Comparison of ENCODE assay signal across 8 mouse cellular contexts in genomic region chr13:93499167-93499972, GRCm38 (mm10). TPM values are rescaled to one million over a fixed set of nuclear protein-coding genes. Genes with fewer than 3 reads are reported as not detected.
DNase-seq lines count a peak whose midpoint lies in the region; ATAC-seq lines count a peak whose summit lies in the region.

Jmy (minus strand) TSS chr13:93499808.

- WGBS in heart, embryonic 14.5 days: under 1% methylated on average over 91 of the region's 105 CpGs
- WGBS in liver, embryonic 13.5 days (ENCODE audit: insufficient replicate concordance): under 1% methylated on average over 86 of the region's 105 CpGs
- under 1% methylated on average over 100 of the region's 105 CpGs for WGBS in stomach, embryonic 16.5 days

- peak within 1 kb of the TSS; percentile 93 for H3K9ac ChIP-seq in heart, embryonic 14.5 days (ENCODE audit: low read length)
- peak within 1 kb of the TSS; percentile 98 for H3K9ac ChIP-seq in liver, embryonic 13.5 days
- peak within 1 kb of the TSS; percentile 93 for H3K9ac ChIP-seq in stomach, embryonic 16.5 days (ENCODE audit: low read length)

- H3K4me2 ChIP-seq in heart, embryonic 14.5 days (ENCODE audit: low read length): peak within 1 kb of the TSS; percentile 80
- H3K4me2 ChIP-seq in liver, embryonic 13.5 days: peak within 1 kb of the TSS; percentile 89
- peak within 1 kb of the TSS; percentile 89 for H3K4me2 ChIP-seq in stomach, embryonic 16.5 days (ENCODE audit: low read depth, low read length)

- peak within 1 kb of the TSS; percentile 53 to 77 for H3K4me3 ChIP-seq in heart, embryonic 14.5 days (ENCODE audit: control insufficient read depth in 1 of 2, insufficient read depth in 1 of 2, low read depth in 1 of 2, low read length in 2 of 2)
- H3K4me3 ChIP-seq in liver, embryonic 13.5 days (replicated peaks): peak within 1 kb of the TSS; percentile 99
- H3K4me3 ChIP-seq in stomach, embryonic 16.5 days (replicated peaks; ENCODE audit: low read length): peak within 1 kb of the TSS; percentile 98

- peaks cover 0 to 12% of the 10 kb centered on the region in 2 experiments; a peak in 3 of 4 replicates for H3K4me1 ChIP-seq in heart, embryonic 14.5 days (ENCODE audit: control insufficient read depth in 2 of 2, insufficient read depth in 2 of 2, low read length in 2 of 2)
- peaks cover 30% of the 10 kb centered on the region for H3K4me1 ChIP-seq in liver, embryonic 13.5 days (replicated peaks)
- H3K4me1 ChIP-seq in stomach, embryonic 16.5 days (ENCODE audit: control insufficient read depth, insufficient read depth, low read length): peaks cover 13% of the 10 kb centered on the region

- peak; percentile 67 for ATAC-seq in erythroid progenitor cell, adult 5-6 weeks (replicated peaks; ENCODE audit: low FRiP score, poor library complexity, severe bottlenecking)
- peak; percentile 89 for ATAC-seq in heart, embryonic 14.5 days (ENCODE audit: insufficient number of reproducible peaks, insufficient read depth, low FRiP score, low read depth)
- ATAC-seq in liver, embryonic 13.5 days (ENCODE audit: low read depth): peak; percentile 87
- ATAC-seq in stomach, embryonic 16.5 days (ENCODE audit: insufficient read depth, low FRiP score): peak; percentile 93

- no peaks in the 10 kb centered on the region for H3K27me3 ChIP-seq in heart, embryonic 14.5 days (ENCODE audit: control insufficient read depth, insufficient read depth, low read length)
- H3K27me3 ChIP-seq in liver, embryonic 13.5 days: no peaks in the 10 kb centered on the region
- H3K27me3 ChIP-seq in stomach, embryonic 16.5 days (ENCODE audit: control insufficient read depth, insufficient read depth, low read length): no peaks in the 10 kb centered on the region

- H3K9me3 ChIP-seq in heart, embryonic 14.5 days (ENCODE audit: control insufficient read depth, low read length): no peaks in the 10 kb centered on the region
- no peaks in the 10 kb centered on the region for H3K9me3 ChIP-seq in liver, embryonic 13.5 days (replicated peaks)
- H3K9me3 ChIP-seq in stomach, embryonic 16.5 days (replicated peaks; ENCODE audit: control insufficient read depth, low read length): no peaks in the 10 kb centered on the region

- DNase-seq in CD4-positive helper T cell, adult 2 months (ENCODE audit: low read depth, low spot score): peak; percentile 93
- DNase-seq in brain, embryonic 18.5 days (ENCODE audit: low read depth, low spot score): peak; percentile 78
- peak; percentile 92 for DNase-seq in kidney, postnatal 14 days
- peak; percentile 79 for DNase-seq in liver, embryonic 13.5 days
- peak; percentile 88 for DNase-seq in neural tube, embryonic 10.5 days (ENCODE audit: extremely low spot score, low spot score)

- H3K27ac ChIP-seq in heart, embryonic 14.5 days (replicated peaks in 1 of 2; ENCODE audit: control insufficient read depth in 1 of 2, insufficient read depth in 1 of 2, low read depth in 2 of 2, low read length in 2 of 2): peak within 1 kb of the TSS; percentile 77 to 98
- H3K27ac ChIP-seq in liver, embryonic 13.5 days: peak within 1 kb of the TSS; percentile 92
- peak within 1 kb of the TSS; percentile 96 for H3K27ac ChIP-seq in stomach, embryonic 16.5 days (ENCODE audit: low read length)

- H3K36me3 ChIP-seq in heart, embryonic 14.5 days (ENCODE audit: control insufficient read depth, insufficient read depth, low read length): no peaks in the 10 kb centered on the region
- peaks cover 3% of the 10 kb centered on the region; the same call in 1 of the 2 replicates for H3K36me3 ChIP-seq in liver, embryonic 13.5 days
- H3K36me3 ChIP-seq in stomach, embryonic 16.5 days (ENCODE audit: control insufficient read depth, insufficient read depth, low read length): no peaks in the 10 kb centered on the region

RNA-seq across cellular contexts. Expression of gene Jmy, which starts in this region (rescaled TPM):
- 21.6 and 23.1 TPM in 2 replicates for total RNA-seq in erythroid progenitor cell, adult 5-6 weeks (2015; ENCODE audit: low replicate concordance)
- 19.5 and 33.4 TPM in 2 replicates for total RNA-seq in erythroid progenitor cell, adult 5-6 weeks (2017; ENCODE audit: low replicate concordance)
- 10.4 and 10.6 TPM in 2 replicates for polyA plus RNA-seq in heart, embryonic 14.5 days (2014; fragmentation: Nextera tagmentation; extraction: Ambion mirVana)
- 2.3 and 2.7 TPM in 2 replicates for polyA plus RNA-seq in liver, embryonic 13.5 days (2015; fragmentation: Nextera tagmentation; extraction: Ambion mirVana)
- polyA plus RNA-seq in stomach, embryonic 16.5 days (2015; fragmentation: Nextera tagmentation; extraction: Ambion mirVana): 2.6 and 3.0 TPM in 2 replicates

Comparison
In these comparisons a context has a peak if more than half of its experiments do, and no peak if none do; other contexts are left out.
1. Peak in every context shown above with its lines: DNase-seq, ATAC-seq, H3K4me3 ChIP-seq and H3K27ac ChIP-seq.